Mouse (Mus musculus) urinary bladder, postnatal 25 days (tissue): Measurements from ENCODE around the gene Krtap4-7.
"Not testable (repeated sequence)": the region's sequence is repeated elsewhere in the genome, so short reads cannot be mapped to it uniquely, and the experiment has no call there.

Source experiments
- DNase-seq: peaks from one replicate; pipeline ENCODE4 v3.0.0; 2022; ENCODE audit warnings: low spot score

Gene Krtap4-7

GRCm38 (mm10) chr11:99643635-99644139 is at the start of gene Krtap4-7:
TSS of gene Krtap4-7 (minus strand) at chr11:99644089.
- DNase-seq: not testable (repeated sequence)

DNA sequence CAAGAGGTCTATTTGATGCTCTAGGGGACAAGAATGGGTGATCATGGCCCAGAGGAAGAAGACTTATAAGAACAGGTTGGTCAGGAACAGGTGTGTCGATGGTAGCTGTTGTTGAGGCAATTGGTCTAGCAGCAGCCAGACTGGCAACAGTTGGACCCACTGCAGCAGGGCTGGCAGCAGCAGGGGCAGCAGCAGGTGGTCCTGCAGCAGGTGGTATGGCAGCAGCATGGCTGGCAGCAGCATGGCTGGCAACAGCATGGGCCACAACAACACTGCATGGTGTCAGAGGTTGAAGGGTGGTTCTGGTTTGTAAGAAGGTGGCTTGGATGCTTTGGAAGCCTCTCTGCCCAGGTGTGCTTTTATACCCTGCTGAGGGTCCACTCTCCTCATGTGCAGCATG is 46.6 kb upstream of the Krtap4-7 start, which contains the start of gene Gm14190:
Gene Gm14190, minus strand, starts transcription at position 278 of the 400 bp plus-strand sequence.
- DNase-seq: no peak

DNA sequence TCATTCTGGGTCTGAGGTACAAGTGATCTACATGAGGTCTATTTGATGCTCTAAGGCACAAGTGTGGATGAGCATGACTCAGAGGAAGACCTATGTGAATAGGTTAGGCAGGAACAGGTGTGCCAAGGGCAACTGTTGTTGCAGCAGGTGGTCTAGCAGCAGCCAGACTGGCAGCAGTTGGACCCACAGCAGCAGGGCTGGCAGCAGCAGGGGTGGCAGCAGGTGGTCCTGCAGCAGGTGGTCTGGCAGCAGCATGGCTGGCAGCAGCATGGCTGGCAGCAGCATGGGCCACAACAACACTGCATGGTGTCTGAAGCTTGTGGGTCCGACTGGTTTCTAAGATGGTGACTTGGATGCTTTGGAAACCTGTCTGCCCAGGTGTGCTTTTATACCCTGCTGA is 41.3 kb upstream of the Krtap4-7 start:
- DNase-seq: not testable (repeated sequence)

GRCm38 (mm10) chr11:99683481-99683880 is 39.6 kb upstream of the Krtap4-7 start:
- DNase-seq: no peak

DNA sequence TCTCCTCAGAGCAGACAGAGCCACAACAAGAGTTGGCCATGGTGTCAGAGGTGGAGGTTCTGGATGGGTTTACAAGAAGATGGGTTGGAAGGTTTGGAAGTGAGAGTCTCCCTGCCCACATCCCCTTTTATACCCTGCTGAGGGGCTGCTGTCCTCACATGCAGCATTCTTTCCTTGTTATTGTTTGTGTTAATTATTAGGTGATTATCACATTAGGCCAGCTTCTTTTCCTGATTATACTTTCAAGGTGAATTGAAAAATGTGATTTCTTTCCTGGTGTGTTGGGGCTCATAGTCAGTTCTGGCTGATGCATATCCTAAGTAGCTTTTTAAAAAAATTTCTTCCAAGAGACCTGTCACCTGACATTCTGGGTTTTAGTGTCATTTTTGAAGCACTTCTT is 22.0 kb upstream of the Krtap4-7 start, which contains the start of gene Krtap4-6:
Gene Krtap4-6, minus strand, starts transcription at position 101 of the 400 bp plus-strand sequence.
- no peak for DNase-seq

DNA sequence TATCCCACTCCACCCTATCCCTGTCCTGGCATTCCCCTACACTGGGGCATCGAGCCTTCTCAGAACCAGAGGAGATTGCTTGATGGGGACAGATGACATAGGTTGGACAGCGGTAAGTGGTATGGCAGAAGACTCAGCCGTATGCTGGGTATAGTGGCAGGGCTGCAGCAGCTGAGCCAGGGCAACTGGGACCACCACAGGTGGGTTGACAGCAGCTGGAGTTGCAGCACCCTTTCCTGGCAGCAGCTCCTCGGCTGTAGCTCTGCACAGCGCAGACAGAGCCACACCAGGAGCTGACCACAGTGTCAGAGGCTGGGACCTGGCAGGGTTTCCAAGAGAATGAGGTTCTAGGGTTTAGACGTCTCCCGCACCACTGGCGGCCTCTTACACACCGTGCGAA is 18.9 kb upstream of the Krtap4-7 start:
- DNase-seq: no peak

- no peak for DNase-seq
Observed at GRCm38 (mm10) chr11:99659256-99659655, 15.4 kb upstream of the Krtap4-7 start.

GRCm38 (mm10) chr11:99658467-99659010 is 14.7 kb upstream of the Krtap4-7 start, which contains the start of gene Gm11563:
TSS of gene Gm11563 (minus strand) at chr11:99658960.
- not testable (repeated sequence) for DNase-seq

- DNase-seq: no peak
Observed at GRCm38 (mm10) chr11:99657051-99657450, 13.2 kb upstream of the Krtap4-7 start.

DNA sequence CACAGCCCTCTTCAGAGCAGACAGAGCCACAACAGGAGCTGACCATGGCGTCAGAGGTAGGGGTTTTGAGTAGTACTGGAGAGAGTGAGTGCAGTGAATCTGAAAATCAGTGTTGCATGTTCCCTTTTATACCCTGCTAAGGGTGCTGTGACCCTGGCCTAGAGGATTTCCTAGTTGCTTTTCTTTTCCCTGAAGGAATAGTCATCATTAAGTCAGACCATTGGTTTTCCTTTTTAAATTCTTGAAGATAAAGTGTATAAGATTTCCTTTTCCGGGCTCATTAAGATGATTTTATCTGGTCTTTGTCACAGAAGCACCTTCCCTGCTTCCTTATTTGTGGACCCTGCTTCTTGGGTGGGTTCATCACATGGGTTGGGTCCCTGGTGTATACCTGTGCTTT is 6.2 kb upstream of the Krtap4-7 start, which contains the start of gene Gm11555:
Gene Gm11555, minus strand, starts transcription at position 101 of the 400 bp plus-strand sequence.
- DNase-seq: no peak

DNA sequence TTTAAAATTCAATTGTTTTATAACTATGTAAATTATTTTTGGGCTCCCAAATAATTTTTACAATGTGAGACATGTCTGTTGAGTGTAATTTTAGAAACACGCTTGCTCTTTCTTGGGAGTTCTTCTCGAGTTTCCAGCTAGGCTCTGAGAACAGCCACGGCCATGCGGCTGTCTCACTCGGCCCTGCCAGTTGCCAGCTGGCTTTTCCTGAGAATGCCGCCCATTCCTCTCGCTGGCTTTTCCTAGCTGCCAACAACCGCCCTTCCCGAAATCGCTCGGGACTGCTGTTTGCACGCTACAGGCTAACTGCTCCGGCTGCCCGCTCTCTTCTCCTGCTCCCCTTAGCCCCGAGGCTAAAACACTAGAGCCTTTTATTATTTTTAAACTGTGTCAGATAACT is 2.6 kb upstream of the Krtap4-7 start:
- DNase-seq: no peak

- DNase-seq: no peak
Observed at GRCm38 (mm10) chr11:99644351-99644750, 462 bp upstream of the Krtap4-7 start.

- DNase-seq: no peak
Observed at GRCm38 (mm10) chr11:99640926-99641325, 3.0 kb downstream of the Krtap4-7 start.

- no peak for DNase-seq
Observed at GRCm38 (mm10) chr11:99637086-99637485, 6.8 kb downstream of the Krtap4-7 start.

DNA sequence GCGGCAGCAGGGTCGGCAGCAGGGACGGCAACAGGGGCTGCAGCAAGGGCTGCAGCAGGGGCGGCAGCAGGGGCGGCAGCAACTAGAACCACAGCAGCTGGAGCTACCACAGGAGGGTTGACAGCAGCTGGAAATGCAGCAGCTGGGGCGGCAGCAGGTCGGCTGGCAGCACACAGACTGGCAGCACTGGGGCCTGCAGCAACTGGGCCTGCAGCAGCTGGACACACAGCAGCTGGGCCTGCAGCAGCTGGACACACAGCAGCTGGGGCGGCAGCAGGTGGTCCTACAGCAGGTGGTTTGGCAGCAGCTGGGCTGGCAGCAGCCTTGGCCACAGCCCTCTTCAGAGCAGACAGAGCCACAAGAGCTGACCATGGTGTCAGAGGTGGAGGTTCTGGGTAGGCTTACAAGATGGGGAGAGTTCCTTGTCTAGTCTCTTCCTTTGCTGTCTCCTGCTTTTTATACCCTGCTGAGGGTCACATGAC is 9.2 kb downstream of the Krtap4-7 start, which contains the start of gene Krtap4-2:
Gene Krtap4-2, minus strand, starts transcription at position 432 of the 482 bp plus-strand sequence.
- DNase-seq: no peak

GRCm38 (mm10) chr11:99633293-99633692 is 10.6 kb downstream of the Krtap4-7 start:
- DNase-seq: no peak

- no peak for DNase-seq
Observed at GRCm38 (mm10) chr11:99630890-99631289, 13.0 kb downstream of the Krtap4-7 start.

DNA sequence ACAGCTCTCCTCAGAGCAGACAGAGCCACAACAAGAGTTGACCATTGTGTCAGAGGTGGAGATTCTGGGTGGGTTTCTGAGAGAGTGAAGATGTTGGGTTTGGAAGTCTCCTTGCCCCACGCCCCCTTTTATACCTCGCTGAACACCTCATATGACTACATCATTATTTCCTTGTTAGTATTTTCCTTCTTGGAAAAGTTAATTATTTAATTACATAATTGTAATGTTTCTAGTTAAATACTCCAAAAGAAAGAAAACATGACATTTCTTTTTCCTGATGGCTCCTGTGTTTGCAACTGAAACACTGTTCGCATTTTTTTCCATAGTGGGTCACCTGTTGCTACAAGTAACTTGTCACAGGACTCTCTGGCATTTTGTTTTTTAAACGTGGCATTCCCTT is 15.8 kb downstream of the Krtap4-7 start, which contains the start of gene Krtap4-1:
Gene Krtap4-1, minus strand, starts transcription at position 101 of the 400 bp plus-strand sequence.
- DNase-seq: no peak

- no peak for DNase-seq
Observed at GRCm38 (mm10) chr11:99620335-99620734, 23.6 kb downstream of the Krtap4-7 start, which contains the start of gene Gm11562. TSS of gene Gm11562 (minus strand) at chr11:99620435.

- no peak for DNase-seq
Observed at GRCm38 (mm10) chr11:99614796-99615363, 29.0 kb downstream of the Krtap4-7 start, which contains the start of gene Krtap2-4. TSS of gene Krtap2-4 (minus strand) at chr11:99614846.

DNA sequence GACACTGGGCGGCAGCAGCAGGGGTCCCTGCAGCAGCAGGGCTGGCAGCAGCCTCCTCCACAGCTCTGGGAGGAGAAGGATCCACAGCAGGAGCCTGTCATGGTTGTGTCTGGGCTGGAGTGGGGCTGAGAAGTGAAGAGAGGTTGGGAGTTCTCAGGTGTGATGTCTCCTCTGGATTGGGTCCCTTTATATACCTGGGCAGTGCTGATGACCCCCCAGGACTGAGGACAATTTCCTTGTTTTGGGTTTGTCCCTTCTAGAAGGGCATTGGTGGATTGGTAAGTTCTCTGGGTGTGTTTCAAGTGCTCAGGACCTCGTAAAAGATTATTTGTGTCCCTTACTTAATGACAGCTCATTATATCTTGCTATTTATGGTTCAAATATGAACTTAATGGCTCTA is 33.8 kb downstream of the Krtap4-7 start, which contains the start of gene Gm11937:
Gene Gm11937, minus strand, starts transcription at position 101 of the 400 bp plus-strand sequence.
- not testable (repeated sequence) for DNase-seq

DNA sequence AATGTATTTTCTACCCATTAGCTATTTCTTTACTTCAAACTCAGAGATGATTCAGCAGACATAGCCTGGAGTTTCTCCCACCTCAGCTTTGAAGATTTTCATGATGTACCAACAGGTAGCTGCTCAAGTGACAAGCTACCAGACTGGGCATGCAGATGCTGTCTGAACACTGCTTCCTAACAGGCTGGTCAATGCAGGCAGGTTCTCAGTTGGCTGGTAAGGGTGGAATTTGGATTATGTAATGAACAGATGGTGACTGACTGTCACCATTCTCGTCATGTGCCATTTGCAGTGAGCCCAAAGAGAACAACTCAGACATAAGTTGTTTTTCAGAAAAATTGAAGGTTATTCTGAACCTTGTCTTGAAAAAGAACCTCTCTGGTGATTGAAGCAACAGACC is 34.8 kb downstream of the Krtap4-7 start:
- no peak for DNase-seq

DNA sequence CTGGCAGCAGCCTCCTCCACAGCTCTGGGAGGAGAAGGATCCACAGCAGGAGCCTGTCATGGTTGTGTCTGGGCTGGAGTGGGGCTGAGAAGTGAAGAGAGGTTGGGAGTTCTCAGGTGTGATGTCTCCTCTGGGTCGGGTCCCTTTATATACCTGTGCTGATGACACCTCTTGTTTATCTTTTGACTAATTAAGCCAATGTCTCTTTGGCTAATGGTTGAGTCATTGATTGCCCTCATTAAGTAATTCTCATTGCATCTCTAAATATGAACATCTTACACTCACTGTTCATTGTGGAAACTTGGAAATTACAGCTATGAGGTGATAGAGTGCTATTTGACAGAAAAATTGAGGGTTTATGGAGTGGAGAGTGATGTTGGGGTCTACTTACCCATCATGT is 40.7 kb downstream of the Krtap4-7 start, which contains the start of gene Gm11938:
Gene Gm11938, minus strand, starts transcription at position 101 of the 400 bp plus-strand sequence.
- not testable (repeated sequence) for DNase-seq
